Mouse (Mus musculus) CD4-positive naive resting alpha-beta T cell, adult 76 days (primary cell): ENCODE measurements around the gene Prol1. TPM values are rescaled to one million over a fixed set of nuclear protein-coding genes. Genes with fewer than 3 reads are reported as not detected.

ENCODE experiments used
- total RNA-seq: library from RNA; stranded (reverse); gene quantifications from one replicate; pipeline ENCODE4 v1.2.4, GENCODE M21; 2023

The Prol1 gene
- total RNA-seq, result not detected

DNA sequence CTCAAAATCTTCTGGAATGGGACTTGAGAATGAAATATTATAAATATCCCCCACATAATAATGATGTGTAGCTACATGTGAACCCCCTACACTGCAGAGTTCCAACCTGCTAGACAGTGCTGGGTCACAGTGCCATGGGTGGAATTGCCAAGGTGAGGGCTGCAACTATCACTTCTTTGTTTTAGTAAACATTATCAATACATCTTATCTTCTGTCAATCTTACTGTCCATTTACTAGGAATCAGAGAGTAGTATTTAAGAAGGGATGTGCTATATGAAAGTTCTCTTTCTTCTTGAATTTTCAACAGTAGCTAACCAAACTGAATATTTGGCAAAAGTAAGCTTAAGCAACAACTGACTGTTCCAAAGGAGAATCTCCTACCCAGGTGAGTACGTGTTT lies at the start of gene Prol1:
Prol1 (plus strand) TSS at position 301 of the 400 bp plus-strand sequence.

DNA sequence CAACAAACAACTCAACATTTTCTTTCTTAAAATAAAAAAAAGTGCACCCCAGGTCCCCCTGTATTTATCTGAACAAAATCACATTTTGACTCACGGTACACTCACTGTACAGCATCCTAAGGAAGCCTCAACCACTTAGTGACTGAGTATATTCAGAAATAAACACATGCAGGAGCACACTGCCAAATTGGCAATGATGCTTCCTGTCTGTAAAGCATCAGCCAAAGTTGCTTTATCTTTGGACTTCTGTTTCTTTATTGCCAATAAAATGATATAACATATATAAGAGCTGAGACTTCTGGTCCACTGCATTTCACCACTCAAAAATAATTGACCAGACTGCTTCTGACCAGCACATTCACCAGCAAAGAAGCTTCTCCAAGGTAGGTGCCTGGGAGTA lies 48.5 kb upstream of the Prol1 start, which contains the start of gene Gm7714:
Gm7714 (plus strand) TSS at position 301 of the 400 bp plus-strand sequence.

GRCm38 (mm10) chr5:88375808-88376207 lies 58.7 kb downstream of the Prol1 start, which contains the start of gene Amtn:
TSS of gene Amtn (plus strand) at chr5:88376108.

Other genes with a start within 250 kb of the Prol1 start
- not detected for gene Smr2, start 230.8 kb upstream of the Prol1 start, total RNA-seq
- not detected for gene Gm11116, start 205.8 kb upstream of the Prol1 start, total RNA-seq
- not detected for gene Gm11115, start 163.2 kb upstream of the Prol1 start, total RNA-seq
- gene Gm7714, start 48.4 kb upstream of the Prol1 start, total RNA-seq, result not detected
- gene Amtn, start 58.8 kb downstream of the Prol1 start, total RNA-seq, result not detected
- gene Ambn, start 138.7 kb downstream of the Prol1 start, total RNA-seq, result not detected
- gene Enam, start 170.7 kb downstream of the Prol1 start, total RNA-seq, result not detected
- 66.4 TPM for gene Jchain, start 210.6 kb downstream of the Prol1 start, total RNA-seq
- 54.1 TPM for gene Utp3, start 237.2 kb downstream of the Prol1 start, total RNA-seq
- gene Rufy3, start 247.7 kb downstream of the Prol1 start, total RNA-seq, result 8.8 TPM